Mouse (Mus musculus): ENCODE measurements around the gene Rapgef1.

Rapgef1 gene

GRCm38 (mm10) chr2:29647162-29647561, 27.6 kb downstream of the Rapgef1 start:
- DNase-seq = no peak

DNA sequence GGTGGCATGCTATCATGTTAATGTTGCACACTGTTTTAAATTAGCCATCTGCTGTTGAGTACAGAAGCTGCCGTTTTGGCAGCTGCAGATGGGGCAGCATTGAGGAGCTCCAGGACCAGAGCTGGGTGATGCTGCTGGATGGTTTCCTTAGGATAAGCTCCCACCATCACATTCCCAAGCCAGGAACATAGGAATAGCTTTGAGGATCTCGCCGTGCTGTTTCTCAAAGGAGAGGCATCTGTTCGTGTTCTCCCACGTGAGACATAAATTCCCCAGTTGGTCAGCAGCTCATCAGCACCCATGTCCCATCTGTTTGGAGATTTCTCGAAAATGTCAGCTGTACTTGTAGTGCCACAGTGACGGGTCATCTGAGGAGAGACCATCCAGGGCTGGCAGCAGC, 28.3 kb downstream of the Rapgef1 start:
- peak; percentile 39 to 54 for DNase-seq

DNA sequence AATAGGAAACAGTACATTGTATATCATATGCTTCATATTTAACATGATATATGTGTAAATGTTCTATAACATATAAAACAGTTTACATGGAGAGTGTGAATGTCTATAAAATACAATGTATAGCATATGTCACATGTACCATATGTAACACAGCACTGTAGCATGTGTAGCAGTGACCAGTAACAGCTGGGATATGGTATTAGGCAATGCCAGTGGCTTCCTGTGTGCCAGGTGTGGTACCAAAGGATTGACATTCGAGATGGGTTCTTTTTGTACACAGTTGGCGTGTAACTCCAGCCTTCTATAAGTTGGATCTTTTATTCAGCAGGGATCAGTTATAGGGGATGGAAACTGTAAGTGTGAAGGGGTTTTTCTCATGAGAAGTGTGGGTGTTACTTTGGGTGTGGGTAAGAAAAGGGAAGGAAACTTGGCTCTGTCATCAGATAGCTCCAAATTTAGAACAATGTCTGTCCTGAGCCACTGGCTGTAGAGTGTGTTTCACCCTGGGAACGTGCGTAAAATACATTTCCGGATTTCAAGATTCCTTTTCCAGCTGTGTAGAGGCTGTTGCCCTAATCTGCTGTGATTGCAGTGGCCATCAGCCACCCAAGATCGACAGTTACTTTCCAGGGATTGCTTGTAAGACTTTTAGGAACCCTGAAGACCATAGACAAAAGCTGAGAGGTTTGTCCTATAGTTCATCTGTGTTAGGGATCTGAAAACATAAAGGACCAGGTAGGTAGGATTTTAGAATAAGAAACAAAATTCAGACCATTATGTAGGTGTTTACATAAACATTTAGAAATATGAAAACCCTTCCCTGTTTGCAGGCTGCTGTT, 29.7 kb downstream of the Rapgef1 start:
- DNase-seq = no peak

GRCm38 (mm10) chr2:29649795-29650457, 30.4 kb downstream of the Rapgef1 start:
- DNase-seq = peak; percentile 31 to 48

- DNase-seq = peak; percentile 61 to 62
Observed at GRCm38 (mm10) chr2:29651876-29652275, 32.4 kb downstream of the Rapgef1 start.

- no peak for DNase-seq
Observed at GRCm38 (mm10) chr2:29655433-29655832, 35.9 kb downstream of the Rapgef1 start.

- no peak for DNase-seq
Observed at GRCm38 (mm10) chr2:29656095-29656494, 36.6 kb downstream of the Rapgef1 start.

- no peak for DNase-seq
Observed at GRCm38 (mm10) chr2:29657089-29657488, 37.6 kb downstream of the Rapgef1 start.

- DNase-seq = no peak
Observed at GRCm38 (mm10) chr2:29661751-29662191, 42.3 kb downstream of the Rapgef1 start.

DNA sequence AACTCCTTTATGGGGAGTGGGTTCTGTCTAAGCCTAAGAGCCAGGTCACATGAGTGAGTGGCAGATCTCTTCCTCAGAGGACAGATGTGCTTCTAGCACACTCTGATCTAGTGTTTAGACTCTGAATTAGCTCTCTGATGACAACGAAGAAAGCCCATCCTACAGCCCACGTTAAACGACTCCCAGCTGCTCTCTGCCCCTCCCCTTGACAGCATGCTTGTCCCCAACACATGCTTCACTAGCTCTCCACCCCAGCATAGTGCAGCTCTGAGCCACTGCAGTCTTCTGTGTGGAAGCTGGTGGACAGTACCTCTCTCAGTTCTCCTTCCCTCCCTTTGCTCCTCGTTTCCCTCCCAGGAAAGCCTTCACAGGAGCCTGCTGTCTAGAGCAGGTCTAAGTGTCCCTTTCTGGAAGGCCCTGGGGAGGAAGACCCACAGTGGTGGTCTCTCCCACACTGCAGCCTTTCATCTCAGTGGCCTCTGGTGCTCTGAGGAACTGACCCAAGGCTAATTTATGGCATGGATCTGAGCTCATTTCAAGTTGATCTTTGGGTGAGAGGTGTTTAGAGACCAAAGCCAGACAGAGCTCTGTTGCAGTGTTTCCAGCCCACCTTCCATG, 43.8 kb downstream of the Rapgef1 start:
- DNase-seq = no peak

- no peak for DNase-seq
Observed at GRCm38 (mm10) chr2:29665421-29665820, 45.9 kb downstream of the Rapgef1 start.

DNA sequence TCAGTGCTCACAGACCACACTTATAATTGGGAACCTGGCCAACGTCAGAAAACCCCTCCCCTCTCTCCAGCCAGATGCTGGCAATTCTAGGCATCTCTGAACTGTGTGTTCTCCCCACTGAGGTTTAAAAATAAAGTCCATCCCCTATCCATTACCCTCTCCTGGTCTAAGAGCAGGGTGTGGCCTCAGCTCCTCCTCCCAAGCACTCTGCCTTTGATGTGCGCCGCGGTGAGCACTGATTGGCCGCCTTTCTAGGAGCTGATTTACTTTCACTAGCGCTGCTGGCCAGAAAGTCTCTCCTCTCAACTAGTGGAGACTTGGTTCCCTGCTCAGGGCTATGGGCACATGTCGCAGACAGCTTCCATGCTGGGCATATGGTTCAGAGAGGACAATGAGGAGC, 47.1 kb downstream of the Rapgef1 start:
- DNase-seq = peak; percentile 34 to 49

DNA sequence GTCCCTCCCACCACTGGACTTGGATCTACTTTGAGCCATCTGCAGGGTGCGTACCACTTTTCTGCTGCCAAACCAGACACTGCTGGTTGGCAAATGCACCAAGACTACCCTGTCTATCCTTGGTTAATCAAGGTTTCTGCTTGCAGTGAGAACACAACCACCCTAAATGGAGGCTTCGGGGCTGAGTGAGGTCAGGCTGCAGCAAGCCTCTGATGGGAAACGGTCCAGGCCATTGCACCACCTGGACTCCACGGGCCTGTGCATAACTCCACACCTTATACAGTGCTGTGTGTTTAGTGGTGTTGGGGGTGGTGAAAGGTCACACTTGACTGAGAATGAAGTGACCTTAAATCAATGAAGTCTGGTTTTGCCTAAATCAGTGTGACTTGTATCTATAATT, 47.6 kb downstream of the Rapgef1 start:
- DNase-seq = peak; percentile 42 to 49

DNA sequence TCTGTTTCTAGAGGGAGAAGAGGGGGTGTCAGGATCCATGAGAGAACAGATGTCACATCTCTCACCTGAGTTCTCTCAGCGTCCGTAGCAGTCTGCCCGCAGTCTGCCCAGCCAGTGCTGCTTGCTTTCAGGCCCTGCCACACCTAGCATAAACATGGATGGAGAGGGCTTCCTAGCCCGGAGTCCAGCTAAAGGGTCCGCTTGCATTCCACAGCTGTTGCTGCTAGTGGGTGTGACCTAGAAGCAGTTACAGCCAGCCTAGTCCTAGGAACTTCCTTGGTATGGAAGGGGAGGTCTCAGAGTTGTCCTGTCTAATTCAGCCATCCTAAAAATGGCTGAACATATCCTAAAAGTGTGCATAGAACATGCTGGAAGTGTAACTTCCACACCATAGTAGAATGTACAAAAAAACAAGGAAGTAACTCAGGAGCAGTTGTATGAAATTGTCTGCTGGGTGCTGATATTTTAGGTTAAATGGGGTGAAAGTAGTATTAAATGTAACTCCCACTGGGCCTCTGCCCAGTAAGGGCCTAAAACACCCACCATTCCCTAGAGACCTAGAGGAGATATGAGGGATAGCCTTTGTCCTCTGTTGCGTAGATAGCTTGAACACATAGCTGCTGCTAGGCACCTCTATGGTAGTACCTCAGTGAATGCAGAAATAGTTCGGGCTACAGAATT, 48.6 kb downstream of the Rapgef1 start:
- no peak for DNase-seq

- no peak for DNase-seq
Observed at GRCm38 (mm10) chr2:29668963-29669362, 49.4 kb downstream of the Rapgef1 start.

GRCm38 (mm10) chr2:29669711-29670110, 50.2 kb downstream of the Rapgef1 start:
- no peak for DNase-seq

DNA sequence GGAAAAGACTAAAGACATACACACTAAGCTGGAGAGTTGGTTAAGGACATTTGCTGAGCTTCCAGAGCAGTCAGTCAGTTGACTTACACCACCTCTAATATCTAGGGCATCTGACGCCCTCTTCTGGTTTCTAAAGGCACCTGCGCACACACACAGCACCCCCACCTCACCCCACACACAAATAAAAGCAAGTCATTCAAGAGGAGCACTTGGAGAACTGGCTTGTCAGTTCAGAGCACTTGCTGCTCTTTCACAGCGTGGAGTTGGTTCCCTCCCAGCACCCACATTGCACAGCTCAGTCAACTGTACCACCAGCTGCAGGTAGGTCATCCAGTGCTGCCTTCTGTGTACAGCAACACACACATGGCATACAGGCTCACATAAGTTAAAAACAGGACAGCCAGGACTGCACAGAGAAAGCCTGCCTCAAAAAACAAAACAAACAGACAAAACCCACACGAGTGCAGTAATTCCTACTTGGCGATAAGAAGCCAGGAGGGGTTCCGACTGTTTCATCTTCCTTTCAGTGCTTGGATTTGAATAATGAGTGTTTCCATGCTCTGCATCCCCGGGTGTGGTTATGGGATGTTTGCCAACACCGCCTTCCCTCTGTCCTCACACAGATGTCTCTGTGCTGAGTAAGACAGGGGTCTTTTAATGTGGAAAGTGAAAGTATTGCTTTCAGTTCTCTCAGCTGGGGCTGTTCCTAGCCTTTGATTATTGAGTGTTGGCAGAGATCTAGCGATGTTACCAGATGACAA, 50.9 kb downstream of the Rapgef1 start:
- DNase-seq = peak; percentile 68 to 78

DNA sequence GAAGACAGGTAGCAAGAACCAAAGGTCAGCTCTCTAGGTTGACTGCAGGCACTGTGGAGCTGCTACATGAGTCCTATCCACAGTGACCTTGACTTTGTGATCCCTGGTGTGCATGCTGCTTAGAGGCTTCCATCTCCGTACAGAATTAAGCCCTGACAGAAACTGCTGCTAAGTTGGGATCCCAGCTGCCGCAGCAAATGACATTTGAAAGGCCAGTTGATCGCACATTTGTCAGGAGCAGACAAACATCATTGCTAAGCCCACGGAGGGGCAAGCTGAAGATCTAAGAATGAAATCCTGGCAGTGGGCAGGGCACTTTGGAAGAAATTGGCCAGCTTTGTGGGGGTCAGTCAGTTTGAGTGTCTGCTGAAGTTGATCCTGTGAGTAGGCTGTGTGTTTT, 51.9 kb downstream of the Rapgef1 start:
- DNase-seq = no peak

DNA sequence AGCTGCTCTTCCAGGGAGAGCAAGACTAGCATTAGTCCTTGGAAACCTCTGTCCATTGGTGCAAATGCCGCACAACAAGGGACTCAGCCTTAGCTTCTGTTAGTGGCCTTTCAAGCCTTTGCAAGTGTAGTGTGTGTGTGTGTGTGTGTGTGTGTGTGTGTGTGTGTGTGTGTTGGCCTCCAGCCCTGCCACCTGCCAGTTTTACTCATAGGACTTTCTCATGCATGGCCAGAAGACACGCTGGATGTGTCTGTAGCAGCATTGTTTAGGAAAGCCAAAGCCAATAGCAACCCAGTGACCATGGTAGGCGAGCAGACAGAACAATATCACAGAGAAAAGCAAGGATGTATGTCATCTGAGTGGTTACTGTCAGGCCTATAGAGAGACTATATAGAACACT, 52.3 kb downstream of the Rapgef1 start:
- DNase-seq = peak; percentile 42 to 48

DNA sequence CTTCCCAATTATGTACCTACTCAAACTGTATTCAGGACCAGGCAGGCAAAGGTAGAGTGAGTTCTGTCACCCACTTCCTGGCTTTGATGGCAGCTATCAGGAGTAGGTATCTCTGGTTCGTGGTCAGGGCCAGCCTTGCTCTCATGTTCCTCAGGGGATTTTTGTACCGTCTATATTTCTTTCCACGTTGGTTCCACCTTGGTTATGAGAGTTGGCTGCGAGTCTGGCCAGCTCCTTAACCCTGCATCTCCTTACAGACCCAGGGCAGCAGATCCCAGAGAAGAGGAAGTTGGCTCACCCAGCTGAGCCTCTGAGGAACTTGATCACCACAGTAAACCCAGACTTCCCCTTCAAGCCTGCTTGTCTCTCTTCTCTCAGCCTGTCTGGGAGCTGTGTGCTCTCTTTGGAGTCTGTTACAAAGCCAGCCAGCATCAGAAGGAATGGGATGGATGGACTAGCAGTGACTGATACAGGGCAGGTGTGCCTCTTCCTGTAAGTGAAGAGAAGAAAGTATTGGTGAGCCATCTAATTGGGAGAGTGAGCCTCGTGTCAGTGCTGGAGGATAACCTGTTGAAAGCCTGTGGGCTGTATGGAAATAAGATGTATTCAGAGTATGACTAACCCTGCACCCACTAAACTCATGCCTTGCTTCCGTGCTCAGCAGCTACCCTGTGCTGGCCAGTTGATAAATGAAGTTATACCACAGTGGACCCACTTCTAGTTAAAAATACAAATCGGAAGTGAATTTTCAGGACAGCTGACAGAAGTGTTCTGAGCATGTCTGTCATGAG, 53.4 kb downstream of the Rapgef1 start:
- DNase-seq = no peak

- DNase-seq = no peak
Observed at GRCm38 (mm10) chr2:29674087-29674486, 54.6 kb downstream of the Rapgef1 start.

- DNase-seq = no peak
Observed at GRCm38 (mm10) chr2:29674545-29674944, 55.0 kb downstream of the Rapgef1 start.

Data from cerebellum, postnatal 10 days (tissue).